ENCODE assay signal across 13 mouse cellular contexts in genomic region chr17:72957016-72957415, GRCm38 (mm10).
"Had no signal": no experiment of that assay in that cellular context is flagged by ENCODE, and none has a peak within 500 bp of the region (broad histone marks: within the 10 kb centered on the region; RNA-seq: fewer than 3 reads in every experiment).

No protein-coding gene starts in this region.

- H3K4me3 ChIP-seq: kidney, embryonic 15.5 days; limb, embryonic 12.5 days; liver, embryonic 15.5 days; neural tube, embryonic 12.5 days had no signal

- H3K9ac ChIP-seq: kidney, embryonic 15.5 days; limb, embryonic 12.5 days; liver, embryonic 15.5 days; neural tube, embryonic 12.5 days had no signal

- H3K27ac ChIP-seq: kidney, embryonic 15.5 days; limb, embryonic 12.5 days; liver, embryonic 15.5 days; neural tube, embryonic 12.5 days had no signal

- H3K36me3 ChIP-seq: kidney, embryonic 15.5 days; limb, embryonic 12.5 days; liver, embryonic 15.5 days; neural tube, embryonic 12.5 days had no signal

- H3K9me3 ChIP-seq: kidney, embryonic 15.5 days; limb, embryonic 12.5 days; liver, embryonic 15.5 days; neural tube, embryonic 12.5 days had no signal

- ATAC-seq: lung, postnatal 0 days had no signal

- H3K27me3 ChIP-seq: kidney, embryonic 15.5 days; limb, embryonic 12.5 days; liver, embryonic 15.5 days; neural tube, embryonic 12.5 days had no signal

- H3K4me2 ChIP-seq: kidney, embryonic 15.5 days; limb, embryonic 12.5 days; liver, embryonic 11.5 days; liver, embryonic 15.5 days; neural tube, embryonic 12.5 days had no signal

- DNase-seq: kidney, adult 2 months; kidney, postnatal 14 days; lung, adult 2 months; lung, postnatal 36 days; midbrain, embryonic 14.5 days; thymus, adult 2 months; thymus, postnatal 25 days had no signal

- H3K4me1 ChIP-seq: liver, embryonic 15.5 days; neural tube, embryonic 12.5 days had no signal
